ENCODE assay signal across 7 mouse cellular contexts in genomic region chr11:102138447-102138740, GRCm38 (mm10). TPM values are rescaled to one million over a fixed set of nuclear protein-coding genes. Genes with fewer than 3 reads are reported as not detected.
DNase-seq lines count a peak whose midpoint lies in the region; ATAC-seq and TF ChIP-seq lines count a peak whose summit lies in the region.

No protein-coding gene starts in this region.

- WGBS in cerebellum, adult 2 months: under 1% methylated on average over 18 of the region's 18 CpGs
- WGBS in hindbrain, embryonic 12.5 days: 1% methylated on average over 18 of the region's 18 CpGs

- H3K9me3 ChIP-seq in hindbrain, embryonic 12.5 days (replicated peaks): no peaks in the 10 kb centered on the region

- H3K4me2 ChIP-seq in hindbrain, embryonic 12.5 days (replicated peaks): peak overlapping the region; percentile 49

- peak; percentile 80 for DNase-seq in NIH3T3 (ENCODE audit: low read depth)
- DNase-seq in cerebellum, adult 2 months: peak; percentile 68 to 70
- DNase-seq in forelimb bud, embryonic 11.5 days (ENCODE audit: low read depth, low spot score): peak; percentile 76
- DNase-seq in left cerebral cortex, postnatal 14 days (ENCODE audit: low spot score in 2 of 2): peak; percentile 62 to 79
- peak; percentile 45 for DNase-seq in right cerebral cortex, postnatal 25 days

- H3K27ac ChIP-seq in cerebellum, adult 2 months (ENCODE audit: insufficient read depth, low read length): no peak overlapping the region
- no peak overlapping the region for H3K27ac ChIP-seq in hindbrain, embryonic 12.5 days

- intact Hi-C loops in left cerebral cortex, postnatal 14 days (cut with DNase I): loop anchor here (2.0 to 5.0 kb wide), 4 partner anchors 36 to 152 kb away; partner anchors contain the start of genes Cd300lg and Dusp3

- no peaks in the 10 kb centered on the region for H3K4me1 ChIP-seq in cerebellum, adult 2 months (ENCODE audit: control insufficient read depth, insufficient read depth, low read length)
- peaks cover 10% of the 10 kb centered on the region for H3K4me1 ChIP-seq in hindbrain, embryonic 12.5 days

- no peak overlapping the region for H3K4me3 ChIP-seq in cerebellum, adult 2 months (replicated peaks; ENCODE audit: insufficient read depth, low read depth, low read length)
- H3K4me3 ChIP-seq in hindbrain, embryonic 12.5 days: 0 out of 2 replicates have a peak overlapping the region, but pooled peaks have one; percentile 2

- ATAC-seq in hindbrain, embryonic 12.5 days (ENCODE audit: low FRiP score): no peak
- ATAC-seq in megakaryocyte progenitor cell, adult 5-6 weeks (replicated peaks; ENCODE audit: poor library complexity): peak; percentile 91

- TF ChIP-seq POLR2A in cerebellum, adult 2 months (IDR thresholded peaks at IDR 0.05; ENCODE audit: borderline replicate concordance, insufficient read depth, low read length): no peak

- TF ChIP-seq CTCF in cerebellum, adult 2 months (IDR thresholded peaks at IDR 0.05; ENCODE audit: borderline replicate concordance, insufficient read depth, low read depth, low read length): peak; percentile 93

- H3K27me3 ChIP-seq in cerebellum, adult 2 months (ENCODE audit: control insufficient read depth, insufficient read depth, low read length): no peaks in the 10 kb centered on the region
- peaks cover 27% of the 10 kb centered on the region for H3K27me3 ChIP-seq in hindbrain, embryonic 12.5 days

- H3K9ac ChIP-seq in hindbrain, embryonic 12.5 days: 0 out of 2 replicates have a peak overlapping the region, but pooled peaks have one; percentile 46

- H3K36me3 ChIP-seq in hindbrain, embryonic 12.5 days: no peaks in the 10 kb centered on the region

RNA-seq across cellular contexts. Expression of gene Nags, which starts 6.9 kb away (rescaled TPM):
- polyA plus RNA-seq in cerebellum, adult 2 months (2012; rRNA removed): not detected in 2 replicates
- 0.14 TPM in 1 of 2 replicates, not detected in the other for polyA plus RNA-seq in hindbrain, embryonic 12.5 days (2016; fragmentation: Nextera tagmentation; extraction: Ambion mirVana)
- total RNA-seq in left cerebral cortex, postnatal 14 days (2021): not detected
- 0.29 and 0.39 TPM in 2 replicates for total RNA-seq in megakaryocyte progenitor cell, adult 5-6 weeks (2015)
- total RNA-seq in megakaryocyte progenitor cell, adult 5-6 weeks (2017): 0.20 TPM in 1 of 2 replicates, not detected in the other

RNA-seq across cellular contexts. Expression of gene Tmem101, which starts 17.8 kb away (rescaled TPM):
- polyA plus RNA-seq in cerebellum, adult 2 months (2012; rRNA removed): 33.2 and 34.0 TPM in 2 replicates
- polyA plus RNA-seq in hindbrain, embryonic 12.5 days (2016; fragmentation: Nextera tagmentation; extraction: Ambion mirVana): 37.9 and 40.4 TPM in 2 replicates
- 10 to 100 TPM; 27.0 to 30.3 TPM for total RNA-seq in left cerebral cortex, postnatal 14 days (2021)
- 8.1 and 11.5 TPM in 2 replicates for total RNA-seq in megakaryocyte progenitor cell, adult 5-6 weeks (2015)
- 14.9 and 17.5 TPM in 2 replicates for total RNA-seq in megakaryocyte progenitor cell, adult 5-6 weeks (2017)

RNA-seq across cellular contexts. Expression of gene Pyy, which starts 30.8 kb away (rescaled TPM):
- 7.1 and 7.4 TPM in 2 replicates for polyA plus RNA-seq in cerebellum, adult 2 months (2012; rRNA removed)
- polyA plus RNA-seq in hindbrain, embryonic 12.5 days (2016; fragmentation: Nextera tagmentation; extraction: Ambion mirVana): 3.3 and 5.5 TPM in 2 replicates
- not detected for total RNA-seq in left cerebral cortex, postnatal 14 days (2021)
- total RNA-seq in megakaryocyte progenitor cell, adult 5-6 weeks (2015): not detected in 2 replicates
- not detected in 2 replicates for total RNA-seq in megakaryocyte progenitor cell, adult 5-6 weeks (2017)

RNA-seq across cellular contexts. Expression of gene Ppy, which starts 37.3 kb away (rescaled TPM):
- not detected in 2 replicates for polyA plus RNA-seq in cerebellum, adult 2 months (2012; rRNA removed)
- polyA plus RNA-seq in hindbrain, embryonic 12.5 days (2016; fragmentation: Nextera tagmentation; extraction: Ambion mirVana): not detected in 2 replicates
- not detected for total RNA-seq in left cerebral cortex, postnatal 14 days (2021)
- total RNA-seq in megakaryocyte progenitor cell, adult 5-6 weeks (2015): not detected in 2 replicates
- total RNA-seq in megakaryocyte progenitor cell, adult 5-6 weeks (2017): not detected in 2 replicates

RNA-seq across cellular contexts. Expression of gene Lsm12, which starts 46.7 kb away (rescaled TPM):
- polyA plus RNA-seq in cerebellum, adult 2 months (2012; rRNA removed): 35.2 and 40.2 TPM in 2 replicates
- 114 TPM in 2 replicates for polyA plus RNA-seq in hindbrain, embryonic 12.5 days (2016; fragmentation: Nextera tagmentation; extraction: Ambion mirVana)
- total RNA-seq in left cerebral cortex, postnatal 14 days (2021): 10 to 100 TPM; 60.5 to 65.2 TPM
- total RNA-seq in megakaryocyte progenitor cell, adult 5-6 weeks (2015): 127 and 133 TPM in 2 replicates
- total RNA-seq in megakaryocyte progenitor cell, adult 5-6 weeks (2017): 67.8 and 79.1 TPM in 2 replicates
